Mouse (Mus musculus) urinary bladder, postnatal 14 days (tissue): ENCODE measurements around the gene Dync1i2.
A peak's percentile ranks its signal among the peaks of the same experiment; 100 is the strongest.

ENCODE experiments used
- DNase-seq: peaks from one replicate; pipeline ENCODE4 v3.0.0; 2021; ENCODE audit warnings: low spot score

Gene Dync1i2

GRCm38 (mm10) chr2:71270085-71270484 is 58.6 kb downstream of the Dync1i2 start:
- no peak for DNase-seq

GRCm38 (mm10) chr2:71273955-71274679 is 62.6 kb downstream of the Dync1i2 start:
- peak; percentile 57 for DNase-seq

- DNase-seq, result no peak
These were observed 64.2 kb downstream of the Dync1i2 start for GRCm38 (mm10) chr2:71275734-71276133.

GRCm38 (mm10) chr2:71278791-71279775 is 67.6 kb downstream of the Dync1i2 start:
- DNase-seq, result peak; percentile 13

- no peak for DNase-seq
These were observed 70.5 kb downstream of the Dync1i2 start for GRCm38 (mm10) chr2:71281981-71282380.

GRCm38 (mm10) chr2:71290107-71290775 is 78.7 kb downstream of the Dync1i2 start:
- peak; percentile 17 for DNase-seq

GRCm38 (mm10) chr2:71291566-71291965 is 80.1 kb downstream of the Dync1i2 start:
- DNase-seq, result no peak

GRCm38 (mm10) chr2:71293983-71294382 is 82.5 kb downstream of the Dync1i2 start:
- DNase-seq, result no peak

GRCm38 (mm10) chr2:71294489-71294888 is 83.0 kb downstream of the Dync1i2 start:
- DNase-seq, result no peak

- DNase-seq, result no peak
These were observed 84.3 kb downstream of the Dync1i2 start for GRCm38 (mm10) chr2:71295844-71296243.

GRCm38 (mm10) chr2:71297501-71297900 is 86.0 kb downstream of the Dync1i2 start:
- no peak for DNase-seq

- DNase-seq, result no peak
These were observed 87.2 kb downstream of the Dync1i2 start for GRCm38 (mm10) chr2:71298729-71299128.

GRCm38 (mm10) chr2:71302156-71302663 is 90.7 kb downstream of the Dync1i2 start:
- DNase-seq, result no peak

GRCm38 (mm10) chr2:71303221-71303620 is 91.7 kb downstream of the Dync1i2 start:
- no peak for DNase-seq

GRCm38 (mm10) chr2:71304821-71305220 is 93.3 kb downstream of the Dync1i2 start:
- no peak for DNase-seq

GRCm38 (mm10) chr2:71306357-71306756 is 94.9 kb downstream of the Dync1i2 start:
- no peak for DNase-seq

GRCm38 (mm10) chr2:71309726-71310125 is 98.2 kb downstream of the Dync1i2 start:
- DNase-seq, result no peak

- DNase-seq, result no peak
These were observed 100.6 kb downstream of the Dync1i2 start for GRCm38 (mm10) chr2:71312067-71312466.
